Mouse (Mus musculus) erythroid progenitor cell, adult 5-6 weeks (primary cell): ENCODE data around the gene Gm4792. TPM values are rescaled to one million over a fixed set of nuclear protein-coding genes. Genes with fewer than 3 reads are reported as not detected.
A peak's percentile ranks its signal among the peaks of the same experiment; 100 is the strongest.

ENCODE experiments used
- ATAC-seq: replicated peaks from 2 replicates; pipeline ENCODE4 v1.8.0; 2016; ENCODE audit warnings: moderate number of reproducible peaks, mild to moderate bottlenecking, moderate TSS enrichment, inconsistent platforms; ENCODE audit not compliant: poor library complexity, low FRiP score, severe bottlenecking
- total RNA-seq, 2 experiments: library from RNA; stranded (forward) in 1 of 2; stranded (reverse) in 1 of 2; fragments of 150-400 nt in 1 of 2; fragments of 186-747, 209-891 nt in 1 of 2; gene quantifications; 2 replicates each; pipeline versions ENCODE4 v1.2.3 to v1.2.4; 2015 to 2017; ENCODE audit warnings: low replicate concordance in 2 of 2

The Gm4792 gene
- total RNA-seq, 2 experiments from 2014 or later = not detected

- ATAC-seq = no peak
Observed at GRCm38 (mm10) chr10:94305526-94305925, 7.0 kb upstream of the Gm4792 start.

- no peak for ATAC-seq
Observed at GRCm38 (mm10) chr10:94304064-94304657, 5.7 kb upstream of the Gm4792 start.

- ATAC-seq = no peak
Observed at GRCm38 (mm10) chr10:94299301-94299700, 798 bp upstream of the Gm4792 start.

GRCm38 (mm10) chr10:94295923-94296605, 2.4 kb downstream of the Gm4792 start:
- ATAC-seq = no peak

GRCm38 (mm10) chr10:94294933-94295750, 3.4 kb downstream of the Gm4792 start:
- no peak for ATAC-seq

- no peak for ATAC-seq
Observed at GRCm38 (mm10) chr10:94294437-94294836, 4.1 kb downstream of the Gm4792 start.

DNA sequence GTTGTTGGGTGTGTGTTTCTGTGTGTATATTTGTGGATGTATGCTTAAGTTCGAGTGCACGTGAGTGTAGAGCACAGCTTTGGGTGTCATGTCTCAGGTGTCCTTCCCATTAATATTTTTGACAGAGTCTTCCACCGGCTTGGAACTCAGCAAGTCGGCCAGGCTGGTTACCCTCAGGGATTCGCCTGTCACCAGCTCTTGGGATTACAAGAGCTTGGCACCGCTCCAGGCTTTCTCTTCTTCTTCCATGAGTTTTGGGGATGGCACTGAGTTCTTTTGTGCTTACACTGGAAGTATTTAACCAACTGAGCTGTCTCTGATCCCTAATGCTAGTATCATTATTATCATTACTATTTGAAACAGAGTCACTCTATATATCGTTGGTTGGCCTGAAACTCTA, 15.7 kb downstream of the Gm4792 start:
- ATAC-seq = no peak

GRCm38 (mm10) chr10:94282179-94282578, 16.3 kb downstream of the Gm4792 start:
- no peak for ATAC-seq

GRCm38 (mm10) chr10:94276511-94276910, 22.0 kb downstream of the Gm4792 start:
- ATAC-seq = no peak

GRCm38 (mm10) chr10:94275321-94275720, 23.2 kb downstream of the Gm4792 start:
- ATAC-seq = no peak

- no peak for ATAC-seq
Observed at GRCm38 (mm10) chr10:94265656-94266542, 32.6 kb downstream of the Gm4792 start.

- ATAC-seq = no peak
Observed at GRCm38 (mm10) chr10:94263211-94263610, 35.3 kb downstream of the Gm4792 start.

DNA sequence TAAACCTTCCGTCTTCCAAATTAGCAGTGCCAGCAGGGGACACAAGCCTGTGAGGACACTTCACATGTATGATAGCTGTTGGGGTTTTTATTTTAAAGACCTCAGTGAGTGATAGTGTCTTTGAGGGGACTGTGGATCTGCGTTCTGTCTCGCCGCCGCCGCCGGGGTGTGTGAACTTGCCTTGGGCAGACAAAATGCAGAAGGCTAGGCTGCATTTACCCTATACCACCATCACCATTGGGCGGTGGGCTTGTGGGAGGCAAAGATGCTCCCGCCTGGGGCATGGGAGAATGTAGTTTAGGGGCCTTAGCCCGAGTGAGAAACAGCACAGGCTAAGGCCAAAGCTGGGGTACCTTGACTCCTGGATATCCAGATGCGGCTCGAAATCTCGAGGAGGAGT, 35.9 kb downstream of the Gm4792 start:
- no peak for ATAC-seq

- ATAC-seq = no peak; the same call in 1 of the 2 replicates
Observed at GRCm38 (mm10) chr10:94260544-94260943, 38.0 kb downstream of the Gm4792 start.

- ATAC-seq = no peak
Observed at GRCm38 (mm10) chr10:94256518-94256917, 42.0 kb downstream of the Gm4792 start.

DNA sequence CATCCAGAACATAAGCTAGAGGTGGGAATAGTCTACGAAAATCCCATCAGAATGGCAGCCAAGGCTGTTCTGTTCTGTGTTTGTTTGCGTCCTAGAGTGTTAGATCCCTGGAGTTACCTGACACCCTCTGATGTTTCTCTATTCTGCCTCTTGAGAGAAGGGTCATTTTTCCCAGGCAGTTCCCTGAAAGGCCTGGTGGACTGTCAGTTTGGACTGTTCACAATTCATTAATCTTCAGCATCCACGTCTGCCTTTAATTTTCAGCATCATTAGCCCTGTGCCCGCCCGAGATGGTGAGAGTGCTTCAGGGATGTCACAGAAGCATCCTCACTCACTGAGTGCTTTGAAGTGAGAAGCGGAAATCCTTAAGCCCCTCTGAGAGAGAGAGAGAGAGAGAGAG, 42.8 kb downstream of the Gm4792 start:
- ATAC-seq = no peak

DNA sequence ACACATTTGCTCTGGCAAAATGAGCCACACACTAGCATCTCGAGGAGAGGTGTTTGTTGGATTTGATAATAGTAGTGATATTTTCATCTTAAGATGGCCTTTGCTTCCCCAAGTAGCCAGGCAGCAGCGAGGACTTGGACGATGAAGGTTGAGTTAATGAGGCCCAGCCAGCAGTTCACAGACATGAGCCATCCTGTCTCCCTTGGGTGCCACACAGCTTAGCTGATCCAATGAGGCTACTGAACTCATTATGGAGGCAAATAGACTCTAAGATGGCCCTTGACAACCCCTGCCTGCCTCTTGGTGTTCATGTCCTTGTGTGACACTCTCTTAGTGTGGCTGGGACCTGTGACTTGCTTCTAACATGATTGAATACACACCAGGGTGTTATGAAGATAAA, 43.7 kb downstream of the Gm4792 start:
- ATAC-seq = no peak

GRCm38 (mm10) chr10:94253260-94253807, 45.2 kb downstream of the Gm4792 start:
- no peak for ATAC-seq

GRCm38 (mm10) chr10:94249575-94250456, 48.7 kb downstream of the Gm4792 start:
- ATAC-seq = peak; percentile 83
